Mouse (Mus musculus) mesoderm, embryonic 11.5 days (tissue): ENCODE measurements around the gene 2310061I04Rik.

Source experiments
- DNase-seq: peaks from one replicate; pipeline ENCODE4 v3.0.0-alpha.2; 2012; ENCODE audit warnings: low read depth, low spot score

Gene 2310061I04Rik

DNA sequence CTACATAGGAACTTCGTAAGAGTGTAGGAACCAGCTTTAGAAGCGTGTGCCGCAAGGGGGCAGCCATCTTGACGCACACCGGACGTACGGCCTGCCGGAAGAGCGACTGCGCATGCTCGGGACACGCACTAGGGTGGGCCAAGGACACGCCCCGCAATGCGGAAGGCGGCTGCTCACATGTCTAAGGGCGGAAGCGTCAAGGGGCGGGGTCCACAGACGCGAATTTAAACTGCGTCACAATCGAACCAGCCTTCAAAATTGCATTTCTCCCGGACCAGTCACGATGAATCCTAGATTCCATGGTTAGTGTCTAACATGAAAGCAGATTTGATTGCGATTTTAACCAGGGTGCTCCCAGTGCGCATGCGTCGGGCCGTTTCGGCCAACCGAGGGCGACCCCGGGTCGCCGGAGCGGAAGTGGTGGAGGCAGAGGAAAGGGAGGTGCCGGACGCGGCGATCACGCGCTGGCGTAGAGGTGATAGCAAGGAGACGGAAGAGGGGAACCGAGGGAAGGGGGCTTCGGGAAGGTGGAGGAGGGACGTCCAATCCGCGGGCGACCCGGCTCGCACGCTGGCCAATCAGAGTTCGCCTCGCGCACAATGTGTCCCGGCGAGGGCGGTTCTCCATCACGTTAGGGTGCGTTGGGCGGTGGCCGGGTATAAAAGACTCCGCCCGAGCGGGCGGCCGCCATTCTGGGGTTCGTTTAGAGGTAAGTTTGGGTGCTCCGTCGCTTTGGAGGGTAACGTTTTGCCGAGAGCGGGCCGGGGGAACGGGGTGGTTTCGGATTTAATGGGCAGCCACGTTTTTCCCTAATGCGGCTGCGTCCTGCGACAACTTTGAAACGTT is 19.3 kb upstream of the 2310061I04Rik start, which contains the start of the genes Mrps18b and Ppp1r10:
TSS of gene Mrps18b (minus strand) at position 93 of the 846 bp plus-strand sequence.
TSS of gene Ppp1r10 (plus strand) at position 138 of the 846 bp plus-strand sequence.
- DNase-seq, result peak; percentile 100

DNA sequence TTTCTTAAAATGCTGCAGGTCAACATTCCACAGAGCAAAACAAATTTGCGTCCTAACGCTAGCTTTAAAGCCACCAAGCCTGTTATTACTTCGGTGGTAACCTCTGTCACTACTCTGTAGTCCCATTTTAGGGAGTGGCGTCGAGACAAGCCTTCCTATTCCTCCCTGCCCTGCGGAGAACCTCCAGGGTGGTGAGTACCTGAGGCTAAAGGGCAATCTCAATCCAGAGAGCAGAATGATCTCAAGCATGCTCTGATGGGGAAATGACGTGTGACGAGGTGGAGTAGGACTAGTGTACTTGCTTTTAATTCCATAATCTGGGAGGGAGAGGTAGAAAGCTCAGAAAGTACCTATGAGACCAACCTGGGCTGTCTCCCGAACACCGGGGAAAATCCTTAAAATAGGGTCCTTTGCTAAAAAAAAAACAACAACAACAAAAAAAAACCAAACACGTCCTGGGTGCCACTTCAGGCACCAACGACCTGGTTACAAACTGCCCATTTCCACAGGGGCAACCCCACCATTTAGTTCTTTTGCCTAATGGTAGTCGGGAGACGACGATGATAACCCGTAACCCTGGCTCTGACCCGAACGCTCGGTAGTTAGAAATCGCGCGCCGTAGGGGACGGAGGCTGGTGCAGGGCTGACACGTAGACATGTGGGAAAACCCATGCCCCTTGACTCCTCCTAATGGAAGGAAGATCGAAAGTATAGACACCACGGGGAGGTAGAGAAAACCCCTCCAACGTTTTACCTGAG is 18.5 kb upstream of the 2310061I04Rik start:
- no peak for DNase-seq

DNA sequence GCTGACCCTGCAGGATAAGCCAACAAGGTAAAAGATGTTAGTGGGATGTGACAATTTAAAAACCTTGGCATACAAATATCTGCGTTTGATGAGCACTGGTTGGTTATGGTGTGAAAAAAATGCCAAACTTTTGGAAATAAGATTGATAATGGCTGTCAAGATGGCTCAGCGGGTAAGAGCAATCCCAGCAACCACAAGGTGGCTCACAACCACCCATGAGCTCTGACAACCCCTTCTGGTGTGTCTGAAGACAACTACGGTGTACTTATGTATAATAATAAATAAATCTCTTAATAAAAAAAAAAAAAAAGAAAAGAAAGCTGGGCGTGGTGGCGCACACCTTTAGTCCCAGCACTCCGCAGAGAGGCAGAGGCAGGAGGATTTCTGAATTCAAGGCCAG is 17.7 kb upstream of the 2310061I04Rik start:
- DNase-seq, result no peak

DNA sequence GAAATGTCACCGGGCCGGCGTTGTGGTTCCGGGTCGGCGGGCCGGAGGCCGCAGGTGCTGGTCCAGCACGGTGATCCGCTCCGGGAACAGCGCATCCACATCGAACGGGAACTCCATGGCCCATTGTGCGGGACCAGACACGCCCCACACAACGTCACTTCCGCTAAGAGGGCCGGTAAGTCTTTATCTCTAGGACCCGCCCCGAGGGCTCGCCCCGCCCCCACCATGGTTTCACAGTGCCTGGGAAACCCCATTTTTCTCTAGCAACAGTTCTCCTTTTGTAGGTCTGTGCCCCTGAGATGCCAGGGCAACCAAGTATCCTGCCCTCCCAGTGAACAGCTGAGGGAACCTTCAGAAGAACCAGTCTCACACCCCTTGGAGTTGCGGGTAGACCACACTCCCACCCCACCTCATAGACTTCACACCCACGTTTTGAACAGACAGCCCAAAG is 12.7 kb upstream of the 2310061I04Rik start, which contains the start of gene Atat1:
TSS of gene Atat1 (minus strand) at position 157 of the 451 bp plus-strand sequence.
- peak; percentile 95 for DNase-seq

DNA sequence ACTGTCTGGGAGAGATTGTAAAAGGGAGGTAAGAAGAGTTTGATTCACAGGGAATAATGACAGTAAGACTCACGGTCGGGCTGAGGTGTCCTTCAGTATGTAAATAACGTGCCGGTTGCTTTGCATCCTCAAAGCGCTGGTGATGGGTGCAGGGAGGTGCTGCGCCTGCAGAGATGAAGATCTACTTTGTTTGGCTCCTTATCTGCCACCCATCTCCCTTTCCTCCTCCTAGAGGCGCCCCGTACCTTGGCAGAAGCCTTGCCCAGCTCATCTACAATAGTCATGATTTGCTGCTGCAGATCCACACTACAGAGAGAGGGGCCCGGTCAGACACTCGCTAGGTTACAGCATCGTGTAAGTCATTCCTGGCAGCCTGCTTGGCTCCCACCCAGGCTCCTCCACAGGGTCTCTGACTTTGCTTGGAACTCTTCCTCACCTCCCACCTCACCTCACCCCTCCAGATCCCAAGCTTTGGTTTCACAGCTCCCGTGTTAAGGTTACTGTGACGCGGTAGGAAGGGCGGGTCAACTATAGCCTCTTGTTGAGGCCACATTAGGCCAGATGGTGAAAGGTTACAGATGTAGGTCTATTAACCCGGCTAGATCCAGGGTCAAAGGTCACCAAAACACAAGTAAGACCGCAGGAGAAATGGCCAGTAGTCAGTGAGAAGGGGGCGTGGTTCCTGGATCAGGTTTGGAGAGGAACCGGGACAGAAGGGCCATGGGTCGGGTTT is 12.1 kb upstream of the 2310061I04Rik start:
- DNase-seq, result no peak

DNA sequence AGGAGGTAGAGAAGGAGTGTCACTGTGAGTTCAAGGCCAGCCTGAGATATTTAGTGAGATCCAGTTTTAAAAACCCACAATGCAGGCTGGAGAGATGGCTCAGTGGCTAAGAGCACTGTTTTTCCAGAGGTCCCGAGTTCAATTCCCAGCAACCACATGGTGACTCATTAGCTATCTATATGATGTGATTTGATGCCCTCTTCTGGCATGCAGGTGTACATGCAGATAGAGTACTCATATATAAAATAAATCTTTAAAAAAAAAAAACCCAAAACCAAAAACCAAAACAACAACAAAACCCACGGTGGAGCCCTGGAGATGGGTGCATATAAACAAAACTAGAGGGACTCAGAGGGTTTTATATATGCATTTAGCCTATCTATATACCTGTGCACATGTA is 10.4 kb upstream of the 2310061I04Rik start:
- no peak for DNase-seq

DNA sequence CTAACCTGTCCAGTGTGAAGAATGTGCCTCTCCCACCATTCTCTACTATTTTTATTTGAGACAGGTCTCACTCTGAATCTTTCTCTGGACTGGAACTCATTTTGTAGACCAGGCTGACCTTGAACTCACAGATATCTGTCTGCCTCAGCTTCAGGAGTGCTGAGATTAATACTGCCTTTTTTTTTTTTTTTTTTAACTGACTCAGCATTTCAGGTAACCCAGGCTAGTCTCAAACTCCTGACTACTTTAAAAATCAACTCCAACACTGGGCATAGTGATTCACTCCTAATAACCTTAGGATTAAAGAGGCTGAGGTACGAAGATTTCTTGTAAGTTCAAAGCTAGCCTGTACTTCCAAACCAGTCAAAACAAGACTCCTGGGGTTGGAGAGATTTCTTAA is 8.4 kb upstream of the 2310061I04Rik start:
- no peak for DNase-seq

DNA sequence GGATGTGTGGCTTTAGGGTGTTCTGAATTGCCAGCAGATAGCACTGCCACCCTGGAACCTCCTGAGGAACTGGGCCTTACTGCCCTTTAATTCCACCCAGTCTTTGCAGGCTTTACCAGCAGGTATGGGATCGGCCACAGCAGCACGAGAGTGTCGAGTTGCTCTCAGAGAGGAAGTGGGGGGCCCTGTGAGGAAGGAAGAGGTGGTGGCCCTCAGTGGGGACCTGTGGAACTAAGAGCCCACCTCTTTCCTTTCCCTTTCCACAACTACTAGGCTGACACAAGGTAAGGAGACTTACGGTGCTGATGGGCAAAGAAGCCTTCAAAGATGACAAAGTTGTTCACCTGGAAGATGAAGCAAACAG is 6.7 kb upstream of the 2310061I04Rik start:
- DNase-seq, result no peak

DNA sequence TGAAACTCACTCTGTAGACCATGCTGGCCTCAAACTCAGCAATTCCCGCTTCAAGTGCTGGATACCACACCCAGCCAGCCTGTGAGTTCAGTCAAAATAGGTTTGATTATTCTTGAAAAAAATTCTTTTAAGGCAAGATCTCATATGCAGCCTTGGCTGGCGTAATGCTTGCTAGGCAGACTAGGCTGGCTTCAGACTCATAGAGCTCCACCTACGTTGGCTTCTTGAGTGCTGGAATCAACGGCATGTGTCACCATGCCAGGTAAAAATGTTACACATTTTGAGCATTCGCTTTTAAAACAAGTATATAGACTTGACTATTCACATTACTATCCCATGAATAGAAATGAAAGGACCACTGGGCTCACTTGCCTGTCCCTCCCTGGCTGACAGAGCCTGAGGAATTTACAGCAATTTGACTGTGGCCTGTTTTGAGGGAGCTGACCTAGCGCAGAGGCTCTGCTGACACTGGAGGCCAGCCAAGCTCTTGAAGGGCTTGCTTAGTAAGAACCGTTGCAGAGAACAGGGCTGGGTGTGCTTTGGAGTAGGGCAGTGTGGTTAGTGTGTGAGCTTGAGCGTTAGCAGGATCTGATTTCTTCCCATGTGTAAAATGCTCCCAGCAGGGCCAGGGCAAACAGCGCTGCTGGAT is 6.2 kb upstream of the 2310061I04Rik start:
- no peak for DNase-seq

DNA sequence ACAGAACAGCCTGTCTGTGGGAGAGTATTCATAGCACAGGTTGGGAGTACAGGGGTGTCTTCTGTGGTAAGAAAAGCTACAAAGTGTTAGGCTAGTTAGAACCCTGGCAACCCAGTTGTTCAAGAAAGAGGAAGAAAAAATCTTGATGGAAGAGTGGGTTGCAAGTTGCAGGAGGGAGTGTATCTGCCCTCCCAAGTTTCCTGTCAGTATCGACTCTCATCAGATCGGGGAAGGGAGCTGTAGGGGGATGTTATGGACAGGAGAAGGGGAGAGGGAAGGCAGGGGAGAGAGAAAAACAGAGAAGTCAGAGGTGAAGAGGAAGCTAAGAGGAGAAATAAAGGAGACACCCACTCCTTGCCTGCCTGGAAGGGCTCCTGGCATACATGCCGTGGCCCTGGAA is 3.4 kb upstream of the 2310061I04Rik start:
- DNase-seq, result no peak

DNA sequence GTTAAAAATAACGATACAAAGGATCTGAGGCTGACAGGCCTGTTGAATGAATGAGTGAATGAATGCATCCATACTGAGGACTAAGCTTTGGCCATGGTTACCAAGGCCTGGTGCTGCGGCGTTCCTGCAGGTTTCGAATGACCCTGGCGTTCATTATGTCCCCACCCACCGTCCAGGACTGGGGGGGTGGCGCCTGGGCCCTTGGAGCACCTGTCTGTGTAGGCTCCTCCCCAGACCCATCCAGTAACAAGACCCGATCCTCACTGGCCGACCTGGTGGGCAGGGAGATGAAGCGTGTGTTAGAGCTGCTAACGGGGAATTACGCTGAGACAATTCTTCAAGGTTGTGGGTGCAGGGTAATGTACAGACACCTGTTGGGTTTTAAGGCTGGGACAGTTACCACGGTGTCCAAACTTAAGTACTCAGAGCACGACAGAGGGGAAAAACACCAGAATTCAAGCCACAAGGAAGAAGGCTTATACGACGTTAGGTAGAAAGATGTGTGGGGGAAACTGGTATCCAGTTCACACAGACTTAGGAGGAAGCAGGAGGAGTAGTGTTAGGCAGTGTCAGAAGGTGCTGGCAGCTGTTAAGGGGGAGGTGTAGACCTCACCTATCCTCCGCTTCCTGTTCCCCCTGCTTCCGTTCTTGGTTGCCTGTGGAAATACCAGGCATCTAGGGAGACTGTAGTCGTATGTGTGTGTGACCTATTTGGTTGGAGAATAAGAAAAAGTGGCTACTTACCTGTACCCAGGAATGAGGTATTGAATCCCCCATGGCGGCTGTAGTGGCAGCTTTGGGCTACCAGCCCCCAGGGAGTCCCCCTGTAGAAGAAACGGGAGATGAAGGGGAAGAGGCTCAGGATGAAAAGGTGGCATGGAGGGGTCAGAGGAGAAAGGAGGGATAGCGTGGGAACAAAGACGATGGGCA is 678 bp upstream of the 2310061I04Rik start:
- no peak for DNase-seq

DNA sequence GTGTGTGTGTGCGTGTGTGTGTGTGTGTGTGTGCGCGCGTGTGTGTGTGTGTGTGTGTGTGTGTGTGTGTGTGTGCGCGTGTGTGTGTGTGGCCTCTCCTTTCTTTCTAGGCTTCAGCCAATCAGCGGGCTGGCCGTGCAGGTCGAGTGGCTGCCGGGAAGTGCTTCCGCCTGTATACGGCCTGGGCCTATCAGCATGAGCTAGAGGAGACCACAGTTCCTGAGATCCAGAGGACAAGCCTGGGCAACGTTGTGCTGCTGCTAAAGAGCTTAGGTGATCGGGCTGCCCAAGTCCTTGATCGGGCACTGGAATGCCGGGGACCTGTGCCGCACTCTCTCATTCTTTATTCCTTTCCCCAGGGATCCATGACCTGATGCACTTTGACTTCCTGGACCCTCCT is 9.5 kb downstream of the 2310061I04Rik start:
- DNase-seq, result no peak

DNA sequence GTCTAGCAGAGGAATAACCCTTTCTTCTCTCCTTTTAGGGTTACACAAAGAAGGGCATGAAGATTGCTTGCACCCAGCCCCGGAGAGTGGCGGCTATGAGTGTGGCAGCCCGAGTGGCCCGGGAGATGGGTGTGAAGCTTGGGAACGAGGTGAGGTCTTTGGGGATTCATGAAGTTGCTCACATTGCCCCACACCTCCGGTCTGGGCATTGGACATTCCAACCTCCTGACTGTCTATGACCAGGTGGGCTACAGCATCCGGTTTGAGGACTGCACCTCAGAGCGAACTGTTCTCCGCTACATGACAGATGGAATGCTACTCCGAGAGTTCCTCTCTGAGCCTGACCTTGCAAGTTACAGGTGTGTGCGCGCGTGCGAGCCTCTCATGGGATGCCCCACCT is 13.5 kb downstream of the 2310061I04Rik start:
- DNase-seq, result no peak

DNA sequence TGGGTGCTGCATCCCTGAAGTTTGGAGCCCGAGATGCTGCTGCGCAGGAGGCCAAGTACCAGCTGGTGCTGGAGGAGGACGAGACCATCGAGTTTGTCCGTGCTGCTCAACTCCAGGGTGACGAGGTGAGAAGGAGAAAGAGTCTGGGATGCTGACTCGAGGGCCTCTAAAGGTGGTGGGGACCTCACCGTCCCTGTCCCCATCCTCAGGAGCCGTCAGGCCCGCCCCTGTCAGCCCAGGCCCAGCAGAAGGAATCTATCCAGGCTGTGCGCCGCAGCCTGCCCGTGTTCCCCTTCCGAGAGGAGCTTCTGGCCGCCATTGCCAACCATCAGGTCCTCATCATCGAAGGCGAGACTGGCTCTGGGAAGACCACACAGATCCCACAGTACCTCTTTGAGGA is 14.3 kb downstream of the 2310061I04Rik start:
- no peak for DNase-seq

DNA sequence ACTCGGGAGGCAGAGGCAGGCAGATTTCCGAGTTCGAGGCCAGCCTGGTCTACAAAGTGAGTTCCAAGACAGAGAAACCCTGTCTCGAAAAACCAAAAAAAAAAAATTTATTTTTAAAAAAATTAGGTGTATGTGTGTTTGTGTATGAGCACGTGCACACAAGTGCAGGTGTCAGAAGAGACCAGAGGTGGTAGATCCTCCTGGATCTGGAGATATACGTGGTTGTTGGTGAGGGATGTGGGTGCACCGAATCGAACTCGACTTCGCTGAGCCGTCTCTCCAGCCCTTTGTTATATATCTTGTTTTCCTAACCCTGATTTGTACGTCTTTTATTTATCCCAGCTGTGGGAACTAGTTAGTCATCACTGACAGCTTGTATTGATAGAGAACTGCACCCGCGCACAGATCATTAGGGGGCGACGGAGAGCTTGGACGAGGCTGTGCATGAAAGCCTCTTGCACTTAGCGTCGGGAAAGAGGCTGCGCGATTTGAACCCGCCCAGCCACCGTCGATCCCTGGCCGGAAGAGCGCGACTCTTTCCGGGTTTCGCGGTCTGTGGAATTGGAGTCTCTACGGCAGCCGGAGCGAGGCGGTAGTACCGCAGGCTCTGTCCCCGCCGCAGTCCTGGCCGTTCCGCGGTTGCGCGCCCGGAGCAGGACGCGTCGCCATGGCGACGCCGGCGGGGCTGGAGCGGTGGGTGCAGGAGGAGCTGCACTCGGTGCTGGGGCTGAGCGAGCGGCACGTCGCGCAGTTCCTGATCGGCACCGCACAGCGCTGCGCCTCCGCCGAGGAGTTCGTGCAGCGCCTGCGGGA is 17.8 kb downstream of the 2310061I04Rik start, which contains the start of gene Dhx16:
TSS of gene Dhx16 (plus strand) at position 575 of the 813 bp plus-strand sequence.
- DNase-seq, result peak; percentile 96

DNA sequence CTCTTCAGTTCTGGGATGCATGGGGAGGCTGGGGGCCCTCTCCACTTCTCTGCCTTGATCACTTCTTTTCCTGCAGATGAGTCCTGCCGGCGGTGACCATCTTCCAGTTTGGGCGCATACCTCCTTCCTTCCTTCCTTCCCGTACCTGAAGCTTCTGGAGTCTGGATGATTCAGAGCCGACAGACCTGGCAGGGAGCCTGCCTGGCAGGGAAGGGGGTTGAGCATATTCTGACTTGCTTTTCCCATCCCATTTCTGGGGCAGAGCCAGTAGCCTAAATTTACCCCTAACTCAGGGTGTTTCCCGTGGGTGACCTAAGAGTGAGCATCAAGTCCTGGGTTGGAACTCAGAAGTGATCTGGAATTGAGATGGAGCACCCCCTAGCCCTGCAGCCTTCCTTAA is 22.5 kb downstream of the 2310061I04Rik start:
- no peak for DNase-seq

DNA sequence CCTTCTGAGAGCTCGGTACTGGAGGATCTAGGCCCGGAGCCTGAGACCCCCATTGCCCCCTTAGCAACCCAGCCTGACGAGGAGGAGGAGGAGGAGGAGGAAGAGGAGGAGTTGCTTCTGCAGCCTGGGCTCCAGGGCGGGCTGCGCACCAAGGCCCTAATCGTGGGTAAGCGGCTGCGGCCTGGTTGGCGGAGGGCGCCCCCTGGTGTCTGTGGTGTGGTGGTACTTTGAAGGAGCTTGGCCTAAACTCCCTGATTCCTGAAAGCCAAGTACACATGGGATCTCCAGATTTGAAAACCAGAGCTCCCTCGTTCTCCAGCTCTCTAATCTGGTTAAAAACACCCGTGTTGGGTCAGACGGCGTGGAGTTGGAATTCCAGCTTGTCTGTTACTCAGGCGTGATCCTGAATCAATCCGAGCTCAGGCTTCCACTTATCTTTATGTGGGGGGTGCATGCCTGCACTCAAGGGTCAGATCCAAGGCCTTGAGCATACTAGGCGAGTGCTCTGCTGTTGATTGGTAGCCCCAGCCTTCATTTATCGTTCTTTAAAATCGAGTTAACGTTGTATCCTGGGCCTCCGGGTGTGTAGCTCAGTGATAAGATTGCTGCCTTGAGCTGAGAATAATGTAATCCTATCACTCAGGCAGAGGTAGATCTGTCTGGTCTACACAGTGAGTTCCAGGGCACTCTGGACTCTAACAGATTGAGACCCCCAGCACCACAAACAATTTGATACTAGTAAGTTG is 23.3 kb downstream of the 2310061I04Rik start:
- DNase-seq, result peak; percentile 85

DNA sequence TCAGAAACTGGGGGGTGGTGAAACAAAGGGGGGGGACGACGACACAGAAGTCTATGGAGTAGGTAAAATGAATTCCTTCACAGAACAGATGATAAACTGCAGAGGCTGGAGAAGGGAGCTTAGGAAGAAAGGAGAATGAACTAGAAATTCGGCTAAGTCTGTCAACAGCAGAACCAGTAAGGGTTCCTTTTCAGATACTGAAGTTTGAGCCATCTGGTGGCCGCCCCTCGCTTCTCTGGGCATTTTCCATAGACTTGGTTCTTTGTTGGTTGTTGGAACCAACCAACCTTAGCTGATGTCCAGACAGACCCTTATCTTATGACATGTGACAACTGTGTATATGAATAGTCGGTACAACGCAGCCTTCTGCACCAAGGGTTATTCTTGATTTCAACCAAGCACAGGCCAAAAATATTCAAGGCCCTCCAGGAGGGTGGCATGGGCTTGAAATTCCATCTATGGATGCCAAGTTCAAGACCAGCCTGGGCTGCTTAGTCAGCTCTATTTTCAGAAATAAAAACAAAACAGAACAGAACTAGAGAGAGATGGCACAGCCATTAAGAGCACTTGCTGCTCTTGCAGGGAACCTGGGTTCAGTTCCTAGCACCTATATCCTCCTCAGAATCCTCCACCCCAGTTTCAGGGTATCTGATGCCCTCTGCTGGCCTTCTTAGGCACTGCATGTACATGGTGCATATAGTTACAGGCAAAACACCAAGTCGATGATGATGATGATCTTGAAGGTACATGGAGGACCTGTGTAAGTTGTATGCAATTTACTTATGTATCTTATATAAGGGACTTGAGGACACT is 26.1 kb downstream of the 2310061I04Rik start:
- peak; percentile 36 for DNase-seq
